Mouse (Mus musculus) stomach, postnatal 0 days (tissue): ENCODE data around the gene Prc1. TPM values are rescaled to one million over a fixed set of nuclear protein-coding genes. Genes with fewer than 3 reads are reported as not detected.

ENCODE experiments used
- ATAC-seq: fragments of 200-750 bp; cut with Nextera tagmentation; 2 replicates; pipeline ENCODE4 v1.8.0; 2017; ENCODE audit not compliant: low FRiP score, low TSS enrichment
- DNase-seq: peaks from one replicate; pipeline ENCODE4 v3.0.0-alpha.2; 2016; ENCODE audit warnings: low spot score
- H3K27ac ChIP-seq: fragments of 300-500 bp; sonication (generic); replicated peaks from 2 replicates; pipeline ENCODE4 v1.5.1; 2014; ENCODE audit warnings: mild to moderate bottlenecking, control low read depth
- H3K27me3 ChIP-seq: fragments of 300-500 bp; sonication (generic); 2 replicates; pipeline ENCODE4 v1.6.1; 2014; ENCODE audit warnings: low read length; ENCODE audit not compliant: control insufficient read depth, insufficient read depth
- H3K36me3 ChIP-seq: fragments of 300-500 bp; sonication (generic); 2 replicates; pipeline ENCODE4 v1.6.1; 2014; ENCODE audit warnings: low read length, mixed read lengths; ENCODE audit not compliant: control insufficient read depth, insufficient read depth
- H3K4me1 ChIP-seq: fragments of 300-500 bp; sonication (generic); replicated peaks from 2 replicates; pipeline ENCODE4 v1.6.1; 2014; ENCODE audit warnings: antibody characterized with exemption; ENCODE audit not compliant: control insufficient read depth, insufficient read depth
- H3K4me2 ChIP-seq: fragments of 300-500 bp; sonication (generic); replicated peaks from 2 replicates; pipeline ENCODE4 v1.6.1; 2014; ENCODE audit warnings: low read depth, mild to moderate bottlenecking, control low read depth, moderate library complexity
- H3K4me3 ChIP-seq: fragments of 300-500 bp; sonication (generic); 2 replicates; pipeline ENCODE4 v1.5.1; 2014; ENCODE audit warnings: low read depth, low read length, control low read depth
- H3K9ac ChIP-seq: fragments of 300-500 bp; sonication (generic); 2 replicates; pipeline ENCODE4 v1.6.1; 2014; ENCODE audit warnings: mild to moderate bottlenecking, low read length, control low read depth, mixed read lengths
- H3K9me3 ChIP-seq: fragments of 300-500 bp; sonication (generic); 2 replicates; pipeline ENCODE4 v1.6.1; 2016; ENCODE audit warnings: low read length; ENCODE audit not compliant: control insufficient read depth
- CTCF ChIP-seq: IDR thresholded peaks from 2 replicates; pipeline ENCODE4 v1.5.1; 2016; ENCODE audit warnings: antibody characterized with exemption, low read depth, mild to moderate bottlenecking, moderate library complexity
- EP300 ChIP-seq: optimal IDR thresholded peaks from 2 replicates; pipeline ENCODE3; 2016; ENCODE audit warnings: antibody characterized with exemption
- WGBS: fragments of 180-500 bp; shearing (Covaris S2); extraction: QIAGEN DNeasy Blood & Tissue Kit; methylation state at CpG from one replicate; pipeline ENCODE4 v1.1.7; 2014; 5-methylcytosine and 5-hydroxymethylcytosine counted together
- polyA plus RNA-seq: library from polyadenylated mRNA; unstranded; fragments of >200 nt; fragmentation: Nextera tagmentation; extraction: Ambion mirVana; gene quantifications from 2 replicates; pipeline ENCODE4 v1.2.1, GENCODE M21; 2015

Prc1 gene
- polyA plus RNA-seq, 1 experiment from 2014 or later = 38.0 TPM

GRCm38 (mm10) chr7:80342858-80343257 lies 48.6 kb downstream of the Prc1 start, which contains the start of gene Hddc3:
Gene Hddc3 (plus strand): TSS chr7:80343104.
- no peaks in the 10 kb centered on the region for H3K9me3 ChIP-seq
- H3K27ac ChIP-seq = peak within 1 kb of the TSS; percentile 74; the same call in 1 of the 2 replicates
- DNase-seq = peak; percentile 96
- peak; percentile 62 for ATAC-seq
- WGBS = under 1% methylated on average over 25 of the region's 25 CpGs
- H3K36me3 ChIP-seq = no peaks in the 10 kb centered on the region
- peak; percentile 69 for TF ChIP-seq EP300
- peak; percentile 87 for TF ChIP-seq CTCF
- no peaks in the 10 kb centered on the region for H3K27me3 ChIP-seq
- H3K9ac ChIP-seq = peak within 1 kb of the TSS; percentile 77
- peak within 1 kb of the TSS; percentile 50 for H3K4me3 ChIP-seq
- H3K4me2 ChIP-seq = peak within 1 kb of the TSS; percentile 81
- peaks cover 7% of the 10 kb centered on the region; the same call in 1 of the 2 replicates for H3K4me1 ChIP-seq

- Histone ChIP-seq H3K9ac (peak overlapping the region; percentile 77), H3K9me3 (no peaks in the 10 kb centered on the region), H3K4me1 (peaks cover 7% of the 10 kb centered on the region; the same call in 1 of the 2 replicates), H3K36me3 (no peaks in the 10 kb centered on the region), H3K27ac (peak overlapping the region; percentile 74; the same call in 1 of the 2 replicates), H3K27me3 (no peaks in the 10 kb centered on the region), H3K4me3 (peak overlapping the region; percentile 50), H3K4me2 (peak overlapping the region; percentile 81)
- TF ChIP-seq CTCF (no peak), EP300 (no peak)
- WGBS = 24% methylated on average over 19 of the region's 19 CpGs
- DNase-seq (no peak), ATAC-seq (no peak)
These were observed 49.2 kb downstream of the Prc1 start for GRCm38 (mm10) chr7:80343270-80344018.

GRCm38 (mm10) chr7:80346173-80346572 lies 51.9 kb downstream of the Prc1 start:
- H3K9ac ChIP-seq = no peak overlapping the region
- no peaks in the 10 kb centered on the region for H3K27me3 ChIP-seq
- H3K4me2 ChIP-seq = no peak overlapping the region
- no peak overlapping the region for H3K27ac ChIP-seq
- H3K36me3 ChIP-seq = no peaks in the 10 kb centered on the region; the same call in 1 of the 2 replicates
- no peak for TF ChIP-seq EP300
- TF ChIP-seq CTCF = no peak
- 93% methylated on average over 9 of the region's 9 CpGs for WGBS
- no peak for ATAC-seq
- no peak for DNase-seq
- H3K4me1 ChIP-seq = no peaks in the 10 kb centered on the region
- no peaks in the 10 kb centered on the region for H3K9me3 ChIP-seq
- no peak overlapping the region for H3K4me3 ChIP-seq

GRCm38 (mm10) chr7:80346830-80347229 lies 52.6 kb downstream of the Prc1 start:
- no peak for TF ChIP-seq EP300
- TF ChIP-seq CTCF = no peak
- no peak overlapping the region; the same call in 1 of the 2 replicates for H3K27ac ChIP-seq

GRCm38 (mm10) chr7:80347670-80348586 lies 53.7 kb downstream of the Prc1 start:
- Histone ChIP-seq H3K27ac (peak overlapping the region; percentile 82), H3K4me2 (no peak overlapping the region), H3K36me3 (no peaks in the 10 kb centered on the region; the same call in 1 of the 2 replicates), H3K4me3 (no peak overlapping the region), H3K9ac (peak overlapping the region; percentile 13; the same call in 1 of the 2 replicates), H3K9me3 (no peaks in the 10 kb centered on the region), H3K27me3 (no peaks in the 10 kb centered on the region), H3K4me1 (no peaks in the 10 kb centered on the region)
- ATAC-seq (peak; percentile 56; the same call in 1 of the 2 replicates), DNase-seq (no peak)
- 54% methylated on average over 13 of the region's 13 CpGs for WGBS
- TF ChIP-seq EP300 = no peak
- TF ChIP-seq CTCF = no peak

More at GRCm38 (mm10) chr7:80346830-80347229, 52.6 kb downstream of the Prc1 start:
- WGBS = 82% methylated on average over 5 of the region's 5 CpGs
- no peak for ATAC-seq
- Histone ChIP-seq H3K36me3 (no peaks in the 10 kb centered on the region; the same call in 1 of the 2 replicates), H3K4me2 (no peak overlapping the region), H3K9ac (no peak overlapping the region), H3K4me3 (no peak overlapping the region), H3K4me1 (no peaks in the 10 kb centered on the region), H3K9me3 (no peaks in the 10 kb centered on the region), H3K27me3 (no peaks in the 10 kb centered on the region)
- DNase-seq = no peak
